Mouse (Mus musculus) liver, embryonic 14.5 days (tissue): ENCODE measurements around the gene Tas2r137.

ENCODE experiments used
- CTCF ChIP-seq: IDR thresholded peaks from 2 replicates; pipeline ENCODE4 v1.5.1; 2016; ENCODE audit warnings: antibody characterized with exemption, low read depth, control low read depth
- EP300 ChIP-seq: IDR thresholded peaks from 2 replicates; pipeline ENCODE4 v1.6.1; 2016; ENCODE audit warnings: antibody characterized with exemption, low read depth

GRCm38 (mm10) chr6:40441276-40441675 is 49.8 kb upstream of the Tas2r137 start:
- no peak for TF ChIP-seq CTCF
- TF ChIP-seq EP300, result no peak
